Mouse (Mus musculus): ENCODE results near the gene Kcna6.

Kcna6 gene

DNA sequence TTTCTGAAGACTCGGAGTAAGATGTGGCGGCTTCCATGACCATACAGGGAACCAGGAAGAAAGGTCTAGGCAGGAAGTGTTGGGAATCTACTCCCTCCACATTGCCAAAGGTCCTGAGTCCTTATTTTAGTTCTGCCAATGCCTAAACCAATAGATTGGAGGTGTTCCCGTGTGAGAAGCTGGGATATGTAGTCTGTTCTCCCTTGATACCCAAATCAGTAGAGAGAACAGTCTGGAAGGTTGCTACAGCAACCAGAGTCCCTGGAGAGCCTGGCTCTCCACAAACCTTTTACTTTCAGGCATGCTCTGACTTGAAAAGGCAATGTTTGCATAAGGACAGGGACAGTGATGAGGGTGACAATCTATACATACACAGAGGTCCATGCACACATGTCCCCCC lies 4.7 kb downstream of the Kcna6 start:
- DNase-seq (ENCODE audit: low spot score): no peak

DNA sequence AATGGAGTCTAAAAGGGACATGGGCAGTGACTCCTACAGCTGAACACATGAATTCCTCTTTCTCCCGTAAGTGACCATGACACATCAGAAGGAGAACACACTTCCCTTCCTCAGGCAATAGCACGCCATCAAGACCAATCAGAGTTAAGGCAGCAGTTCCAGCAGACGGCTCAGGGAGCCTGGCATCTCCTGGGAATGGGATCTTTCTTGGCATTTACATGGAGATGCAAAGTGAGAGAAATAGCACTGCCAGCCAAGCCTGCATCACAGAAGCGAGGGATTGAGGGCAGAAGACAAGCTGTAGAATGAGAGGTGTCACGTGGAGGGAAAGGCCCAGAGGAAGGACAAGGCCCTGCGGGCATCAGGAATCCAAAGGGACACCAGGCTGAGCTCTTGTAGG lies 7.8 kb downstream of the Kcna6 start:
- DNase-seq (ENCODE audit: low spot score): no peak

DNA sequence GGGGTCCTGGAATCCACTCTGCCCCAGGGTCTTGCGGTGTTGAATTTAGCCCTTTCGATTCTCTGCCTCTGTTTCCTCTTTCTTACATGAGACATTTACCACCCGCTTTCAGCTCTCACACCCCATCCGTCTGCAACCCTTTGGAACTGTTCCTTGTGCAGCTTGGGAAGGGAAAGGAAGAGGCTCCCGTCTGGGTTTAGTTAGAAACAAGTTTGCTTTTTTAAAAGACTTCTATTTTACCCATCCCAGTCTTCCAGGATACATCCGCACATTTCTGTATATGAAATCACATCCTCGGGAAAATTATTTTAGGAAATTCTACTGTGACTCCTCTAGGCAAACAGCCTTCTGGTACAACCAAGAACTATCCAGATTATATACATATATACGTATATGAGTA lies 11.7 kb downstream of the Kcna6 start:
- no peak for DNase-seq (ENCODE audit: low spot score)

DNA sequence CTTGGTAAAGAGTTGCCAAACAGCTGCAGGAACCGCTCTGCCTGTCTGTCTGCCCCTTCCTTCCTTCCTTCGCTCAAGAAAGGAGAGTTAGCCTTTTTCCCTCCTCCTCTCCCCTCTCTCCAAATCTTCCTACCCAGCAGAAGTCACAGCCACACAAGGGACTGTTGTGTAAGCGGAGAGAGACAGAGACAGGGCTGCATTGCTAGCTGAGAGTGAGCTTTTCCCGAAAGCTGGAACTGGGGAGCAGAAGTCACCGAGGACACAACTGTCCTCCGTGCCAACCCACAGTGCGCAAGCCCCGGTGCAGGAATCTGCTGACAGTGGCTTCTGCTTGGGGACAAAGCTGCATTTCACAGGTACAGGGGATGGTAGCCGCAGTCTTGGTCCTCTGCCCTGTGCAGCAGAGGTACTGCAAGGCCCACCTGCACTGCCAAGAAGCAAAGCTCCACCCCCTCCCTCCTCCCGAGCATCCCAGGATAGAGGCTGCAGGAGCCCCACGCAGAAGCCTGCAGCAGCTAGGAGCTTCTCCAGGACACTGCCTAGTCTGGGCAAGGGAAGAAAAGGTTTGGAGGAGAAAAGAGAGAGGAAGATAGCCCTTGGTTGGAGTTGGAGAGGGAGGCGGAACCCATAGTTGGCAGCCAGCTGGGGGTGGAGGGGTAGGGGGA lies 21.9 kb downstream of the Kcna6 start:
- no peak for DNase-seq (ENCODE audit: low spot score)

DNA sequence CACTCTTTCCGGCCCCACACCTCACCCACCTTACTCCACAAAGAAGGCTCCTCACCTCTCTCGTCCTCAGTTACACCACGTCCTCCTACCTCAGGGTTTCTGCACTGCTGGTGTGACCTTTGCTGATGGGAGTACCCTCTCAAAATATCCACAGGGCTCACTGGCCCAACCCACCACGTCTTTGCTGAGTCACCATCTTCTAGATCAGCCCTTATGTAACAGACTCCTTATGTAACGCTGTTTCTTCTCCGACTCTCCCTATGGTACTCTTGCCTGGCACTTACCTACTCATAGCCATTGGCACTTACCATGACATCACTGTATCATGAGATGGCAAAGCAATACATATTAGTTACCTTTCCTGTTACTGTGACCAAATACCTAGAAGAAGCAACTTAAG lies 27.9 kb downstream of the Kcna6 start:
- DNase-seq (ENCODE audit: low spot score): no peak

DNA sequence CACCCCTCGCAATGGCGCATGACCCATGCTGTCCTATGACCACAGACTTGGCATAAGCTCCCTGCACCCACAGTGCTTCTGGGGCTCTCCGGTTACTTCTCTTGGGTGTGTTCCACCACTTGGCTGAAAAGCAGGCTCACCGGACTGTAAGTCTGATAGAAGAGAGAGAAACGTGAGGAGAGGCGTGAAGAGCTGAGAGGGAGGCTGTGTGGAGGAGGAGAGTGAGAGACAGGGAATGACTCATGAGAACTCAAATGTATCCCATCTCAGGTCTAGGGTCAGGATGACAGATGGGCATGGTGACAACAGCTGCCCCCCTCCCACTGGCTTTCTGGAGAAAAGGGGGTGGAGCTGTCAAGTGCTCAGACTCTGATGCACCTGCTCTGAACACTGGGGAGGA lies 34.5 kb downstream of the Kcna6 start:
- no peak for DNase-seq (ENCODE audit: low spot score)

DNA sequence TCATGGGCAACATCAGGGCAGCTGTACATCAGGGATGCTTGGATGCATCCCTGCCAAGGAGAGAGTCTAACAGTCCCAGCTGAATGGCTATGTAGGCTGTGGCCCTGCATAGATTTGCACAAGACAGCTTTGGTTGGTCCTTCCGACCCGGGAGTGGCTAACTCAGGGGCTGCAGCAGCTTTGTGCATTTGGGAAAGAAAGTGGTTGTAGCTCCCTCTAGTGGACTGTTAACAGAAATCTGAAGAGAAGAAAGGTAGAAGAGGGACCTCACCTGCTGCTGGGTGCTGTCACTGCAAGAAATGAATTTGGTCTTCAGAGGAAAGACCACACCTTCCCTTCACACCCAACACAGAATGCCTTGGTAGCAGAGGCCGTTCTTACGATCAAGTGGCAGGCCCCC lies 36.0 kb downstream of the Kcna6 start:
- no peak for DNase-seq (ENCODE audit: low spot score)

DNA sequence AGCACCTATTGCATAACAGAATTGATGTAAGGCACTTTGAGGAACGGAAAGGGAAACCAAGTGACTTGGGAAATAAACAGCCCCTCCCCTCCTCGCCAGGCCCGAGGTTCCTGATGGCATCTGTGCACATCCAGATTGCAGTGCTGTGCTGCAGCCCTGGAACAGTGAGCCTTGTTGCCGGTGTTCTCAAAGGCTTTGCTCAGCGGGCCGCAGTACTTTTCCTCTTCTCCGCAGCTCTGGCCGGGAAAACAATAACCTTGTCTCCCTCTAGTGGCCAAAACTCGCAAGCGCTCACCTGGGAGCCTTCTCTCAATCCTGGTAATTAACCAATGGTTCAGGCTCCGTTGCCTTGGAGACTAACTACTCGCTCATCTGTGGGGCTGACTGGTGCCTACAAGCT lies 38.4 kb downstream of the Kcna6 start:
- DNase-seq (ENCODE audit: low spot score): peak; percentile 49

DNA sequence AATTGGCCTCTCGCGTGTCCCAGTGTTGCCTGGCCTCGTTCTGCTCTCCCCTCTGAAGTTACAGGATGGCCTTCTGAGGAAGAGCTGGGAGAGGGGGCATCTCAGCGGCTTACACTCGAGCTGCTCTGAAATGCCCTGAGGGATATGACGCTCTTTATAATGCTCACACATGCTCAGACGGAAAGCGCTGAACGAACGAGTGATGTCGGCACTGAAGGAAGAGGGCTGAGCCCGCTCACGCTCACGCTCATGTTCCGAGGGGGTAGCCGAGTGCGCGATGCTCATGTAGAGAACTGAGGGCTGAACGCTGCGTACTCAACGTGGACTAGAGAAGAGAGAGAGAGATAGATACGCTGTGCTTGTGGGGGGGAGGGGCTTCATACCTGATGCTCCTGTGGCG lies 39.3 kb downstream of the Kcna6 start:
- DNase-seq (ENCODE audit: low spot score): no peak

DNA sequence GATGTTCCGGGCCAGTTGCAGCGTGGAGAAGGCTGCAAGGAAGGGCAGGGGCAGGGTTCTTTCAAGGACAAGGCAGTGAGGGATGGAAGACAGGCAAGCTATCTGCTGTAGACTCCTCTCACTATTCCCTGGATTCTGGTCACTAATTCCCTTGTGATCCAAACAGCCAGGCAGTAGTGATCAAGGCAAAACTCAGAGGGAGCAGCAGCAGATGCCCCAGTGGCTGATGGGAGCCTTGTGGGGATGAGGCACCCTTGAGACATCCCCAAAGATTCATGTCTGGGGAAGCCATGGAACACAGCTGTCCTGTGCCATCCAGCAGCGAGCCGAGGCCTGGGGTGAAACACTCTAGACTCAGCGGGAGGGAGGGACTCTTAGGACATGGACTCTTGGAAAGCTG lies 40.5 kb downstream of the Kcna6 start:
- no peak for DNase-seq (ENCODE audit: low spot score)

DNA sequence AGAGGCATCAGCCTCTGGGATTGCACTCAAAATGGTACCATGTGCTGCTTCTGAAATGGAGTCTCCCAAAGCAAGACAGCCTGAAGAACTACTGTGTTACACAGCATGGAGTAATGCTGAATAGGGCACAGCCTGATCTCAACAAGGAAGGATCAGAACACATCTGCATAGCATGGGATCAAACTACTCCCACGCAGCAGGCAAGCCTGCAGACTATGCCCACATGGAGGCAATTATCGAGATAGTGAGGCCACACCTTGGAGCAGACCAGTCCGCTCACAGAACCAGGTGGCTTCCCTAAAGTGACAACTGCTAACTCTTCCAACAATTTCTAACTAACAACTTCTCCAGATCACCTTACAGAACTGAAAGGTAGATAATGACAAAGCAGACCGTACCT lies 53.4 kb downstream of the Kcna6 start:
- DNase-seq (ENCODE audit: low spot score): no peak

DNA sequence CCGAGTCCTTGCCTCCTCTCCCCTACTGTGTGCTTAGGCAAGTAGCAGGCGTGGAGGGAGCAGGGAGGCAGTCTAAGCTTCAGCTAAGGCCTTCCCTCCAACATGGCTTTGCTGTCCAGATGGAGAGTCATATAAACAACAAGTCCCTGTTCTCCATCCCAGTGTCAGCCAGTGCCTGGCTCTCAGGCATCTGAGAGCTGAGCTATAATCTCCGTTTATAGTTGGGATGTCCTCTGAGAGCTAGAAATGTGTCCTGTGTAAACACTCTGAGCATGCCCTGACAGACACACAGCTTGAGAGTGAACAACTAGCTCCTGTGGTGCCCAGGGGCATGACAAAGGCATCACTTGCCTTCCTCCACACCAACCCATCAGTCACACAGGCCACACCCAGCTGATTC lies 55.3 kb downstream of the Kcna6 start:
- peak; percentile 36 for DNase-seq (ENCODE audit: low spot score)

DNA sequence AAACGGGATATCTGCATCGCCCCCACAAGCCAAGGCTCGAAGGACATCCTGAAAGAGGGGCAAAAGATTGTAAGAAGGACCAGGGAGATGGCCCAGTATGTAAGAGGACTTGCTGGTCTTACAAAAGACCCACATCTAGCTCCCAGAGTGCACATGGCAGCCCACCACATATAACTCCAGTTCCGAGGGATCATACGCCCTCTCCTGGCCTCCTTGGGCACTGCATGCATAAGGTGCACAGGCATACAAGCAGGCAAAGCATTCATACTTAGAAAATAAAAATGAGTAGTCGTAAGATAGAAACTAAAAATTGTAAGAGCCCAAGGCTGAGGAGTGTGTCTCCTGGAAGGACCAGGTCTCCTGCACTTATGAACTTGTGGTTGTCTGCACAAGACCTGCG lies 61.5 kb downstream of the Kcna6 start:
- no peak for DNase-seq (ENCODE audit: low spot score)

DNA sequence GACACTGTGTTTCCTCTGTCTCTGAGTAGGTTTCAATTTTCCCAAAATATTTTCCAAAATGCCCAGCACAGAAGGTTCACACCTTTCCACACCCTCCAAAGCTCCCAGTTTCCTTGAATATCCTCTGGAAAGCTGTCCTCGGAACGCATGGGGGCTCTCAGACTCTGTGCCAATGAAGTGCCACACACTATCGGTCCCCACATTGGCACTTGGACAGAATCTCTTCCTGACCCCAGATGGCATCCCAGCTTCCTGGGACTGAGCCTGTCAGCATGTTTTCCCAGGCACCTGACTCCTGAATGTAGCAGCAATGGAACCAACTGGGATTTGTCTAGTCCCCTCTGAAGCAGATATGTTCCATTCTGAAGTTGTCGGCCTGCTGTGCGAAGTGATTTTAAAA lies 73.5 kb downstream of the Kcna6 start:
- no peak for DNase-seq (ENCODE audit: low spot score)

DNA sequence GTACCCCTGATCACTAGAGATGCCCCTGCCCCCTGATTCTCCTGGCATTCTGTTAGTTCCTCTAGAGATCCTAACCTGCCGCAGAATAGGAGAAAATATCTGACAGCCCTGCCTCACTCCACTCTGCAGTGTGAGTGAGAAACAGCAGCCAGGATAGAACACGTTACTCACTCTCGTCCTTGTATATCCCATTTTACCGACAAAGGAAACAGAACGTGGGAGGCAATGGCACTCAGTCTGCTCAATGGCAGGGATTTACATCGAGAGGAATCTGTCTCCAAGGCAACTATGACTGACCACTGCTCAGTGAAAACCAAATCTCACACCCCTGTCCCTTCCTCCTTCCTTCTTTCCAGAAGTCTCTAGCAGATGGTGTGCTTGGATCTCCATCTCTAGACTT lies 74.4 kb downstream of the Kcna6 start:
- no peak for DNase-seq (ENCODE audit: low spot score)

DNA sequence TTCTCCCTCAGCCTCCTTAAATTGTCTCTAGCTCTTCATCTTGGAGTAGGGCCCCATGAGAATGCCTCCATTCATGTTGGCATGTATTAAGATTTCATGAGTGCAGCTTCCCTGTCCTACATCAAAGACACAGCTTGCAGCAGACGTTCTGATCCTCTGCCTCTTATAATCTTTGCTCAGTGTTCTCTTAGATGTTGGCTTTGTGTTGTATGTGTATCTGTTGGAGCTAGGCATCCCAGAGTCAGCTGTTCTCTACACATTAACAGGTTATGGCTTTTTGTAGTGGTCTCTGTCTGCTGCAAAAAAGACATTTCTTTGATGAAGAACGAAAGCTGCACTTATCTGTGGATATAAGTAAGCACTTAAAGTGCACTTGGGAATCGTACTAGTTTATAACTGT lies 75.9 kb downstream of the Kcna6 start:
- no peak for DNase-seq (ENCODE audit: low spot score)
